Mouse (Mus musculus) left cerebral cortex, postnatal 14 days (tissue): ENCODE data around the gene Capza2. TPM values are rescaled to one million over a fixed set of nuclear protein-coding genes. Genes with fewer than 3 reads are reported as not detected.

Source experiments
- DNase-seq, 2 experiments: peaks; one replicate each; pipeline ENCODE4 v3.0.0; 2021 to 2022; ENCODE audit warnings: low spot score in 2 of 2, mixed read lengths in 1 of 2
- intact Hi-C: fragments of 180-260 bp; cut with DNase I; formaldehyde crosslinking; loops from one replicate; pipeline ENCODE4 v1.15.1; 2025
- total RNA-seq, 2 experiments: library from RNA; stranded (reverse); gene quantifications; 2 replicates each; pipeline ENCODE4 v1.2.3; 2021

The Capza2 gene
- total RNA-seq, 2 experiments from 2014 or later = 251 to 260 TPM

GRCm38 (mm10) chr6:17636764-17637170 lies 733 bp downstream of the Capza2 start:
- intact Hi-C loops = no loop called here
- peak; percentile 95 to 96 for DNase-seq

- intact Hi-C loops = no loop called here
- DNase-seq = peak in 1 of 2 experiments; percentile 57
These were observed 1.5 kb downstream of the Capza2 start for GRCm38 (mm10) chr6:17637205-17638203.

GRCm38 (mm10) chr6:17640031-17640430 lies 4.0 kb downstream of the Capza2 start:
- DNase-seq = no peak
- intact Hi-C loops = no loop called here

GRCm38 (mm10) chr6:17642739-17643138 lies 6.7 kb downstream of the Capza2 start:
- no peak for DNase-seq
- intact Hi-C loops = no loop called here

- no peak for DNase-seq
- intact Hi-C loops = no loop called here
These were observed 10.1 kb downstream of the Capza2 start for GRCm38 (mm10) chr6:17646107-17646506.

- DNase-seq = no peak
- intact Hi-C loops = no loop called here
These were observed 16.1 kb downstream of the Capza2 start for GRCm38 (mm10) chr6:17652132-17652531.

GRCm38 (mm10) chr6:17655080-17655479 lies 19.0 kb downstream of the Capza2 start:
- DNase-seq = no peak
- intact Hi-C loops = no loop called here

GRCm38 (mm10) chr6:17657308-17657707 lies 21.3 kb downstream of the Capza2 start:
- intact Hi-C loops = no loop called here
- DNase-seq = peak in 1 of 2 experiments; percentile 38

GRCm38 (mm10) chr6:17665348-17665747 lies 29.3 kb downstream of the Capza2 start:
- intact Hi-C loops = no loop called here
- no peak for DNase-seq

- intact Hi-C loops = no loop called here
- no peak for DNase-seq
These were observed 30.0 kb downstream of the Capza2 start for GRCm38 (mm10) chr6:17666024-17666423.

GRCm38 (mm10) chr6:17667813-17668212 lies 31.8 kb downstream of the Capza2 start:
- intact Hi-C loops = no loop called here
- no peak for DNase-seq

GRCm38 (mm10) chr6:17668334-17668733 lies 32.3 kb downstream of the Capza2 start:
- intact Hi-C loops = no loop called here
- DNase-seq = no peak

- DNase-seq = no peak
- intact Hi-C loops = no loop called here
These were observed 33.8 kb downstream of the Capza2 start for GRCm38 (mm10) chr6:17669826-17670225.

- intact Hi-C loops = loop anchor here (5.0 kb wide), 2 partner anchors 167 to 402 kb away; no protein-coding TSS in a partner anchor
- peak in 1 of 2 experiments; percentile 31 for DNase-seq
These were observed 39.2 kb downstream of the Capza2 start for GRCm38 (mm10) chr6:17675019-17675756.

- intact Hi-C loops = loop anchor here (5.0 kb wide), 2 partner anchors 165 to 400 kb away; no protein-coding TSS in a partner anchor
These were observed 41.0 kb downstream of the Capza2 start for GRCm38 (mm10) chr6:17677008-17677407.

GRCm38 (mm10) chr6:17680266-17680925 lies 44.4 kb downstream of the Capza2 start:
- DNase-seq = peak; percentile 35 to 52
- intact Hi-C loops = no loop called here

More at GRCm38 (mm10) chr6:17677008-17677407, 41.0 kb downstream of the Capza2 start:
- DNase-seq = no peak

GRCm38 (mm10) chr6:17681810-17682209 lies 45.8 kb downstream of the Capza2 start:
- DNase-seq = no peak
- intact Hi-C loops = no loop called here

- DNase-seq = no peak
- intact Hi-C loops = no loop called here
These were observed 52.6 kb downstream of the Capza2 start for GRCm38 (mm10) chr6:17688676-17689075.

- intact Hi-C loops = no loop called here
- DNase-seq = no peak
These were observed 56.6 kb downstream of the Capza2 start, which contains the start of gene St7 for GRCm38 (mm10) chr6:17692647-17693046. Gene St7, plus strand, starts transcription at chr6:17692933.
